Mouse (Mus musculus) G1E (cell line): ENCODE results near the gene Arhgef40.

ENCODE experiments used
- CTCF ChIP-seq: IDR thresholded peaks from 2 replicates; pipeline ENCODE4 v1.5.1; 2012; ENCODE audit warnings: low read depth, low read length, inconsistent platforms, mixed read lengths
- GATA2 ChIP-seq: IDR thresholded peaks from 2 replicates; pipeline ENCODE4 v1.6.1; 2012; ENCODE audit warnings: low read depth, low read length, inconsistent platforms, borderline replicate concordance
- POLR2AphosphoS5 ChIP-seq: IDR thresholded peaks from 2 replicates; pipeline ENCODE4 v1.6.1; 2012; ENCODE audit warnings: low read depth, low read length, inconsistent platforms; ENCODE audit not compliant: insufficient replicate concordance
- TAL1 ChIP-seq: conservative IDR thresholded peaks from 2 replicates; pipeline ENCODE4 v1.6.1; 2012; ENCODE audit warnings: low read depth, low read length, inconsistent platforms, mixed read lengths

GRCm38 (mm10) chr14:51989461-51989970, 5.0 kb downstream of the Arhgef40 start:
- no peak for TF ChIP-seq CTCF
- TF ChIP-seq TAL1: no peak
- no peak for TF ChIP-seq GATA2
- no peak for TF ChIP-seq POLR2AphosphoS5
